Mouse (Mus musculus) neural tube, embryonic 13.5 days (tissue): ENCODE results near the gene Smpd1. TPM values are rescaled to one million over a fixed set of nuclear protein-coding genes. Genes with fewer than 3 reads are reported as not detected.

Experiments
- ATAC-seq: fragments of 200-750 bp; cut with Nextera tagmentation; 2 replicates; pipeline ENCODE4 v1.8.0; 2017; ENCODE audit warnings: low read depth, mild to moderate bottlenecking, moderate TSS enrichment, moderate library complexity
- H3K27ac ChIP-seq: fragments of 300-500 bp; sonication (generic); replicated peaks from 2 replicates; pipeline ENCODE4 v1.5.1; 2015; ENCODE audit warnings: moderate library complexity, mild to moderate bottlenecking, inconsistent platforms
- H3K27me3 ChIP-seq: fragments of 300-500 bp; sonication (generic); 2 replicates; pipeline ENCODE4 v1.6.1; 2015; ENCODE audit warnings: mild to moderate bottlenecking, inconsistent platforms
- H3K36me3 ChIP-seq: fragments of 300-500 bp; sonication (generic); 2 replicates; pipeline ENCODE4 v1.6.1; 2015; ENCODE audit warnings: mild to moderate bottlenecking, inconsistent platforms
- H3K4me1 ChIP-seq: fragments of 300-500 bp; sonication (generic); replicated peaks from 2 replicates; pipeline ENCODE4 v1.6.1; 2015; ENCODE audit warnings: inconsistent platforms
- H3K4me2 ChIP-seq: fragments of 300-500 bp; sonication (generic); 2 replicates; pipeline ENCODE4 v1.6.1; 2015; ENCODE audit warnings: inconsistent platforms, mild to moderate bottlenecking, moderate library complexity
- H3K4me3 ChIP-seq: fragments of 300-500 bp; sonication (generic); 2 replicates; pipeline ENCODE4 v1.5.1; 2015; ENCODE audit warnings: mild to moderate bottlenecking, inconsistent platforms
- H3K9ac ChIP-seq: fragments of 300-500 bp; sonication (generic); 2 replicates; pipeline ENCODE4 v1.6.1; 2015; ENCODE audit warnings: moderate library complexity, mild to moderate bottlenecking, inconsistent platforms
- H3K9me3 ChIP-seq: fragments of 300-500 bp; sonication (generic); 2 replicates; pipeline ENCODE4 v1.6.1; 2016; ENCODE audit warnings: inconsistent platforms
- WGBS: fragments of 180-500 bp; shearing (Covaris S2); methylation state at CpG from one replicate; pipeline ENCODE4 v1.1.7; 2015; 5-methylcytosine and 5-hydroxymethylcytosine counted together
- polyA plus RNA-seq: library from polyadenylated mRNA; unstranded; fragments of >200 nt; fragmentation: Nextera tagmentation; extraction: Ambion mirVana; gene quantifications from 2 replicates; pipeline ENCODE4 v1.2.1, GENCODE M21; 2015

The Smpd1 gene
- polyA plus RNA-seq: 62.0 and 71.4 TPM in 2 replicates

- Histone ChIP-seq H3K9me3 (no peaks in the 10 kb centered on the region), H3K4me3 (peak within 1 kb of the TSS; percentile 70), H3K36me3 (peaks cover 29% of the 10 kb centered on the region), H3K27me3 (no peaks in the 10 kb centered on the region; the same call in 1 of the 2 replicates), H3K4me2 (peak within 1 kb of the TSS; percentile 70), H3K9ac (peak within 1 kb of the TSS; percentile 85), H3K4me1 (peaks cover 28% of the 10 kb centered on the region), H3K27ac (peak within 1 kb of the TSS; percentile 84)
- peak; percentile 93 for ATAC-seq
- WGBS: 5% methylated on average over 26 of the region's 26 CpGs
These were observed at the start of gene Smpd1 for GRCm38 (mm10) chr7:105554212-105554942. TSS of gene Smpd1 (plus strand) at chr7:105554360.

GRCm38 (mm10) chr7:105507257-105507656 is 46.9 kb upstream of the Smpd1 start:
- no peaks in the 10 kb centered on the region for H3K4me1 ChIP-seq
- no peak overlapping the region for H3K27ac ChIP-seq
- H3K4me3 ChIP-seq: no peak overlapping the region
- H3K27me3 ChIP-seq: no peaks in the 10 kb centered on the region
- H3K4me2 ChIP-seq: no peak overlapping the region
- no peaks in the 10 kb centered on the region for H3K9me3 ChIP-seq
- no peak overlapping the region for H3K9ac ChIP-seq
- 85% methylated on average over 4 of the region's 4 CpGs for WGBS
- ATAC-seq: no peak
- H3K36me3 ChIP-seq: no peaks in the 10 kb centered on the region

- H3K9me3 ChIP-seq: no peaks in the 10 kb centered on the region
- ATAC-seq: no peak
- H3K4me1 ChIP-seq: peaks cover 15% of the 10 kb centered on the region
- WGBS: 90% methylated on average over 5 of the region's 5 CpGs
- H3K9ac ChIP-seq: no peak overlapping the region
- no peak overlapping the region for H3K27ac ChIP-seq
- H3K4me2 ChIP-seq: no peak overlapping the region
- no peaks in the 10 kb centered on the region for H3K27me3 ChIP-seq
- no peaks in the 10 kb centered on the region for H3K36me3 ChIP-seq
- no peak overlapping the region for H3K4me3 ChIP-seq
These were observed 44.0 kb upstream of the Smpd1 start for GRCm38 (mm10) chr7:105510143-105510542.

GRCm38 (mm10) chr7:105513845-105514291 is 40.3 kb upstream of the Smpd1 start:
- H3K9me3 ChIP-seq: no peaks in the 10 kb centered on the region
- H3K4me3 ChIP-seq: no peak overlapping the region
- peak; percentile 82 for ATAC-seq
- 55% methylated on average over 5 of the region's 5 CpGs for WGBS
- no peaks in the 10 kb centered on the region for H3K27me3 ChIP-seq
- H3K4me2 ChIP-seq: no peak overlapping the region
- H3K4me1 ChIP-seq: peaks cover 18% of the 10 kb centered on the region
- no peak overlapping the region for H3K9ac ChIP-seq
- no peaks in the 10 kb centered on the region for H3K36me3 ChIP-seq
- H3K27ac ChIP-seq: 0 out of 2 replicates have a peak overlapping the region, but pooled peaks have one; percentile 3

GRCm38 (mm10) chr7:105514561-105514960 is 39.6 kb upstream of the Smpd1 start:
- no peaks in the 10 kb centered on the region for H3K9me3 ChIP-seq
- H3K4me3 ChIP-seq: no peak overlapping the region
- no peak overlapping the region for H3K4me2 ChIP-seq
- ATAC-seq: peak; percentile 60
- no peaks in the 10 kb centered on the region for H3K27me3 ChIP-seq
- no peaks in the 10 kb centered on the region for H3K36me3 ChIP-seq
- peaks cover 18% of the 10 kb centered on the region for H3K4me1 ChIP-seq
- WGBS: 45% methylated on average over 5 of the region's 5 CpGs
- no peak overlapping the region for H3K9ac ChIP-seq
- H3K27ac ChIP-seq: peak overlapping the region; percentile 3; the same call in 1 of the 2 replicates

GRCm38 (mm10) chr7:105515178-105515577 is 39.0 kb upstream of the Smpd1 start:
- Histone ChIP-seq H3K27me3 (no peaks in the 10 kb centered on the region), H3K9me3 (no peaks in the 10 kb centered on the region), H3K27ac (no peak overlapping the region), H3K4me1 (peaks cover 18% of the 10 kb centered on the region), H3K4me2 (no peak overlapping the region), H3K36me3 (no peaks in the 10 kb centered on the region), H3K9ac (no peak overlapping the region), H3K4me3 (no peak overlapping the region)
- 12% methylated on average over 5 of the region's 5 CpGs for WGBS
- peak; percentile 67 for ATAC-seq

- no peak overlapping the region for H3K9ac ChIP-seq
- WGBS: 64% methylated on average over 9 of the region's 9 CpGs
- peaks cover 18% of the 10 kb centered on the region for H3K4me1 ChIP-seq
- no peaks in the 10 kb centered on the region for H3K36me3 ChIP-seq
- no peak for ATAC-seq
- H3K4me2 ChIP-seq: no peak overlapping the region
- no peaks in the 10 kb centered on the region for H3K9me3 ChIP-seq
- no peak overlapping the region for H3K4me3 ChIP-seq
- no peaks in the 10 kb centered on the region for H3K27me3 ChIP-seq
- H3K27ac ChIP-seq: no peak overlapping the region
These were observed 37.3 kb upstream of the Smpd1 start for GRCm38 (mm10) chr7:105516669-105517360.

- no peak overlapping the region for H3K4me3 ChIP-seq
- no peak overlapping the region for H3K27ac ChIP-seq
- H3K9ac ChIP-seq: no peak overlapping the region
- H3K4me1 ChIP-seq: peaks cover 11% of the 10 kb centered on the region
- no peaks in the 10 kb centered on the region for H3K9me3 ChIP-seq
- H3K4me2 ChIP-seq: no peak overlapping the region
- no peak for ATAC-seq
- 75% methylated on average over 11 of the region's 11 CpGs for WGBS
- no peaks in the 10 kb centered on the region for H3K36me3 ChIP-seq
- no peaks in the 10 kb centered on the region for H3K27me3 ChIP-seq
These were observed 34.8 kb upstream of the Smpd1 start for GRCm38 (mm10) chr7:105519336-105519735.

- Histone ChIP-seq H3K36me3 (no peaks in the 10 kb centered on the region), H3K27ac (no peak overlapping the region), H3K4me1 (peaks cover 6% of the 10 kb centered on the region; the same call in 1 of the 2 replicates), H3K4me2 (no peak overlapping the region), H3K9me3 (no peaks in the 10 kb centered on the region), H3K27me3 (no peaks in the 10 kb centered on the region), H3K4me3 (no peak overlapping the region), H3K9ac (no peak overlapping the region)
- WGBS: 80% methylated on average over 2 of the region's 2 CpGs
- no peak for ATAC-seq
These were observed 34.4 kb upstream of the Smpd1 start for GRCm38 (mm10) chr7:105519771-105520170.

GRCm38 (mm10) chr7:105520201-105520600 is 34.0 kb upstream of the Smpd1 start:
- no peak overlapping the region for H3K27ac ChIP-seq
- H3K27me3 ChIP-seq: no peaks in the 10 kb centered on the region
- peaks cover 2% of the 10 kb centered on the region; the same call in 1 of the 2 replicates for H3K4me1 ChIP-seq
- 38% methylated on average over 6 of the region's 6 CpGs for whole genome bisulfite sequencing
- H3K4me3 ChIP-seq: no peak overlapping the region
- no peak for ATAC-seq
- H3K9me3 ChIP-seq: no peaks in the 10 kb centered on the region
- H3K4me2 ChIP-seq: no peak overlapping the region
- no peaks in the 10 kb centered on the region for H3K36me3 ChIP-seq
- H3K9ac ChIP-seq: no peak overlapping the region

GRCm38 (mm10) chr7:105524222-105524621 is 29.9 kb upstream of the Smpd1 start:
- H3K36me3 ChIP-seq: no peaks in the 10 kb centered on the region
- 86% methylated on average over 2 of the region's 2 CpGs for WGBS

GRCm38 (mm10) chr7:105527306-105527937 is 26.7 kb upstream of the Smpd1 start:
- WGBS: 65% methylated on average over 1 of the region's 1 CpGs
- Histone ChIP-seq H3K9ac (no peak overlapping the region), H3K27me3 (no peaks in the 10 kb centered on the region), H3K4me2 (no peak overlapping the region), H3K36me3 (no peaks in the 10 kb centered on the region), H3K27ac (no peak overlapping the region), H3K9me3 (no peaks in the 10 kb centered on the region), H3K4me3 (no peak overlapping the region), H3K4me1 (no peaks in the 10 kb centered on the region)
- peak; percentile 57 for ATAC-seq

More at GRCm38 (mm10) chr7:105524222-105524621, 29.9 kb upstream of the Smpd1 start:
- ATAC-seq: no peak
- Histone ChIP-seq H3K27ac (no peak overlapping the region), H3K4me1 (no peaks in the 10 kb centered on the region), H3K4me2 (no peak overlapping the region), H3K4me3 (no peak overlapping the region), H3K27me3 (no peaks in the 10 kb centered on the region), H3K9ac (no peak overlapping the region), H3K9me3 (no peaks in the 10 kb centered on the region)
